Mouse (Mus musculus) c-Kit-positive CD71-negative TER-119-negative erythroid progenitor cells, embryonic 14.5 days (primary cell): ENCODE measurements around the gene Cinp.
"Not testable (repeated sequence)": the region's sequence is repeated elsewhere in the genome, so short reads cannot be mapped to it uniquely, and the experiment has no call there.

Experiments
- DNase-seq: peaks from one replicate; pipeline ENCODE4 v3.0.0-alpha.2; 2013; ENCODE audit warnings: low read depth

The Cinp gene

GRCm38 (mm10) chr12:110860293-110860692 lies 28.7 kb downstream of the Cinp start:
- DNase-seq = no peak

DNA sequence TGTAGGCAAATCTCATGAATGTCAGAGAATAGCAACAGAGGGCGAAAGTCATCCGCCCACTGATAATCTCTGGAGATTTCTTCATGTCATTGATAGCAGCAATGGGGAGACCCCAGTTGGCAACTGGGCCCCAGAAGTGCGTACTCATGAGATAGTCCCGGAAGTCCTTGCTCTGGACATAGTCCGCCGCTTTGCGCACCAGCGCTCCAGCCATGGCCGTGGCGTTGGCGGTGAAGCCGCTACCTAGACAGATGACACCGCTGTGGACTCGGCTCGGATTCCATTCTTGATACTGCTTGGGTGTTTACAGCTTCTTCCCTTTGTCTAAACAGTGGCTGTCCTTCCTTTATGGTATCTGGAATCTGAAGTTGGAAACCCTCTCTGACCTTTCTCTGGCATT lies 30.3 kb downstream of the Cinp start:
- not testable (repeated sequence) for DNase-seq

- no peak for DNase-seq
Measured at GRCm38 (mm10) chr12:110857196-110857595, 31.7 kb downstream of the Cinp start.

DNA sequence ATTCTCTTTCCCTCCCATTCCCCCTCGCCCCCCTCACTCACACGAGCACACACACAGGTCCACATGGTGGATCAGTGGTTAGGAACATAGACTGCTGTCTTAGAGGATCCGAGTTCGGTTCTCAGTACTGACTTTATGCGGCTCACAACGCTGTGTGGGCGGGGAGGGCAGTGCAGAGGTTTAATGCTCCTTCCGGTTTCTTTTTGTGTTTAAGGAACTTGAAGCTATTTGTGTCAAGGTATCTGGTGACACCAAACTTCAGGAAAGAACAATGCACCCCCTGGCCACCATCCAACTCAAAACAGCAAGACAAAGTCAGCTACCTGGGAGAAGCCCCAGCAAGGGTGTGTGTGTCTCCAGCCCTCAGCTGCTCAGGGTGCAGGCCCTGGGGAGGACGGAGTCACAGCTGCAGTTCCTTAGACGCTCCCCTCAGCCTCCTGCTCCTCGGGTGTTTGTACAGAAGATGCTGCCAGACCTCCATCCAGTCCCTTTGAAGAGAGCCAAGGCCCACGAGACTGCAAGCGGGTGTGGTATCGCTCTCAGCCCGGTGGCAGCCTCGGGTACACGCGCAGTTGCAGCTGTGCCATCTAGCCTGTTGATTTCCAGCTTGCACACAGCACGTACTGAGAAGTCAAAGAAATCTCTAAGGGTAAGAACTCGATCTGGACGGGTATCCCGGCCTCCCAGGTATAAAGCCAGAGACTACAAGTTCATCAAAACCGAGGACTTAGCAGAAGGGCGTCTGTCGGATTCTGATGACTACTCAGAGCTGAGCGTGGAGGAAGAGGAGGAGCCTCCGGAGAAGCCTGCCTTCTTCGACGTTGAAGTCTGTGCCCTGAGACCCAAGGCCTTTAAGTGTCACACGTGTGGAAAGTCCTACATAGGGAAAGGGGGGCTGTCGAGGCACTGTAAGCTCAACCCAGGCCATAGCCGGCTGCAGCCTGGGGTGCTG lies 33.9 kb downstream of the Cinp start:
- DNase-seq = no peak

- no peak for DNase-seq
Measured at GRCm38 (mm10) chr12:110851923-110852322, 37.0 kb downstream of the Cinp start.

GRCm38 (mm10) chr12:110851414-110851813 lies 37.5 kb downstream of the Cinp start:
- DNase-seq = no peak

GRCm38 (mm10) chr12:110850929-110851256 lies 38.1 kb downstream of the Cinp start:
- no peak for DNase-seq

DNA sequence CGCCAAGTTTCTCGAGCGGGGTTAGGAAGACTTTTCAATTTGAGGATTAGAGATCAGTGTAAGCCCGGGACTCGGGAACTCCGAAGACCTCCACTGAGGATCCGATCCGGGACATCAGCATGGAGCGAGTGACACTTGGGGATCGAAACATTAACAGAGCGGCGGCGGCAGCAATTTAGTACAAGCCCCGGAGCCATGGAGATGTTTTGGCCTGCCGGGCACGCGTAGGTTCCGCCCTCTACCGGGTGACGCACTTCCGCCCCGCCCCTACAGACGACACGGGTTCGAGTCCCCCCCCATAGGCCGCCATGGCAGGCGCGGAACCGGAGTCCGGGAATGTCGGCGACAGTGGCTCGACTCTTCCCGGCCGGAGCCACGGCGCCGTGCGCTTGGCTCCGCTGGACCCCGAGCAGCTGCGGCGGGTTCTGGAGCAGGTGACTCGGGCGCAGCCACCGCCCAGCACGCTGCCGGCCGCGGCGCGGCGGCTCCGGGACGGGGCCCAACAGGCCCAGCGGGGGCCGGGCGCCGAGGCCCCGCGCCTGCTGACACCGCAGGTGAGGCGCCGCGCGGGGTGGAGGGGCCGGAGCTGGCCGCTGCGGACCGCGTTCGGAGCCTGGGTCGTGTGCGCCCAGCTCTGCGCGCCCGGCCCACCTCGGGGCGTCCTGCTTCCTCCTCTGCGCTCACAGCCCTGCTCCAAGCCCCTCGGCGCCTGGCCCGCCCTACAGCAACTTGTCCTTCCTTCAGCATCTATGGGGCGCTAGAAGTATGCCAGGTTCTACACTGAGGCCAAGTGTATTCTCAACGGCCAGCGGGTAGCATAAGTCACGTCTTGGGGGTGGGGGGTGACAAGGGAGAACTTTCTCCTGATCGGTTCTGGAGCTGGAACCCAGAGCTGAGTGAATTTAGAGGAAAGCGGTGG lies 38.7 kb downstream of the Cinp start, which contains the start of gene Zfp839:
Gene Zfp839 (plus strand): TSS at position 244 of the 919 bp plus-strand sequence.
- DNase-seq = no peak

- DNase-seq = no peak
Measured at GRCm38 (mm10) chr12:110846191-110846765, 42.7 kb downstream of the Cinp start.

DNA sequence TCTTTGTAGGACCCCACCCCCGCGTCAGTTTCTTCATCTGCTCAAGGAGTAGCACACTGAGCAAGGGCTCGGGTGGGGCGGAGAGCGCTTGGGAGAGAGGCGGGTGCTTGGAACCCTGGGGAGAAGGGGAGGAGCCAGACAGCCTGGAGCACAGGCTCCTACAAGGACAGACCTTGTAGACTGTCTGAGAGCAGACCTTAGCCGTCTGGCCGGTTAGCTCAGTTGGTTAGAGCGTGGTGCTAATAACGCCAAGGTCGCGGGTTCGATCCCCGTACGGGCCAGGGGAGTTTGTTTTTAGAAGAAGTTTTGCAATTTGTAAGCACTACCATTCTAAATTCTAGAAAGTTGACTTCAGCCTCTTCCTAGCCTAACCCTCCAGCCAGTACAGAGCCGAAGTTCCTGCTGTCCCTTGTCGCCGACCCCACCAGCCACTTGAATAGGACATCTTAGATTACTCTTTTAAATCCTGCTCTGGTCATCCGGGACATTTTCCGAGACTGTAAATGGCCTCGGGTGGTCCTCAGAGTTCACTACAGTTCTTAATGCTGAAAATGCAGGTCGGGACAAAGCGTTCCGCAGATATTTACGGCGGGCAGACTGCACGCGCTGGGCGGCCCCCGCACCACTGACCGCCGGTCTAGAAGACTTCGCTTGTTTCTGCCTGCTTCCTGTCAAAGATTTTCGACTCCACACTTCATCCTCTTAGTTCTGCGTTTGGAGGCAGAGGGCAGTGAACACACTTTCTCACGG lies 43.6 kb downstream of the Cinp start:
- DNase-seq = peak; percentile 97

DNA sequence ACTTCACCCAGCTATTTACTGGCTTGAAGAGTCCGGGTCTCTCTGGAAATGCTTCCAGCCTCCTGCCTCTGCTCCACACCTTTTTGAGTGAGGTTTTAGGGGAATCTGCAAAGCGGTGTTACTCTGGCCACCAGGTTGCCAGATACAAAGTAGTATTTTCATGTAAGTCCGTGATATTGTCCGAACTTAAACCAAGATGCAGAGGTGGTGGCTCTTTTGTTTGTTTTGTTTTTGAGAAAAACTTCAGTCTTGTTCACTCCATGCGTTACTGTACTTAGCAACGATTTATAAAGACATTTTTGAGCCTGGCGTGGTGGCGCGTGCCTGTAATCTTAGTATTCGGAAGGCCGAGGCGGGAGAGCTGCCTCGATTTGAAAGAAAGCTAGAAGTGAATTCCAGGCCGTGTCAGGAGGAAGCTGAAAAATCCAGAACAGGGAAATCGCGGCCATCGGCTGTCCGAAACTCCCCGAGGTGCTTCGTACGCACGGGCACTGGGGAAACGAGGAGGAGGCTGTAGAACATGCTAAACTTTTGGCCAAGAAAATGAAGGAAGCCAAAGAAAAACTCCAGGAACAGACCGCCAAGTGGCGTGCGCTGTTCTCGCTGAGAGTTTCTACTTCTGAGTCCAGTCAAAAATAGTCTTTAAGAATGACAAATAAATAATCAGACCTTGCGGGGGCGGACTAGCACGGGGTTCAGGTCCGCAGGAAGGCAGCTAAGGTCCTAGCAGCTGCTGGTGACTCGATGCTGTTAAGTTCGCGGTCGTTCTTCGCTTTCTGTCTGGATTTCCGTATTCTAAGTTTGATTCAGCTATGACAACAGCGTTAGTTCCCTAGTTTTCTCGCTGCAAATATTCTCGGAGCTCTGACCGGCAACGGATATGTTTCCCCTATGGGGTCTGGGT lies 44.5 kb downstream of the Cinp start:
- DNase-seq = no peak

DNA sequence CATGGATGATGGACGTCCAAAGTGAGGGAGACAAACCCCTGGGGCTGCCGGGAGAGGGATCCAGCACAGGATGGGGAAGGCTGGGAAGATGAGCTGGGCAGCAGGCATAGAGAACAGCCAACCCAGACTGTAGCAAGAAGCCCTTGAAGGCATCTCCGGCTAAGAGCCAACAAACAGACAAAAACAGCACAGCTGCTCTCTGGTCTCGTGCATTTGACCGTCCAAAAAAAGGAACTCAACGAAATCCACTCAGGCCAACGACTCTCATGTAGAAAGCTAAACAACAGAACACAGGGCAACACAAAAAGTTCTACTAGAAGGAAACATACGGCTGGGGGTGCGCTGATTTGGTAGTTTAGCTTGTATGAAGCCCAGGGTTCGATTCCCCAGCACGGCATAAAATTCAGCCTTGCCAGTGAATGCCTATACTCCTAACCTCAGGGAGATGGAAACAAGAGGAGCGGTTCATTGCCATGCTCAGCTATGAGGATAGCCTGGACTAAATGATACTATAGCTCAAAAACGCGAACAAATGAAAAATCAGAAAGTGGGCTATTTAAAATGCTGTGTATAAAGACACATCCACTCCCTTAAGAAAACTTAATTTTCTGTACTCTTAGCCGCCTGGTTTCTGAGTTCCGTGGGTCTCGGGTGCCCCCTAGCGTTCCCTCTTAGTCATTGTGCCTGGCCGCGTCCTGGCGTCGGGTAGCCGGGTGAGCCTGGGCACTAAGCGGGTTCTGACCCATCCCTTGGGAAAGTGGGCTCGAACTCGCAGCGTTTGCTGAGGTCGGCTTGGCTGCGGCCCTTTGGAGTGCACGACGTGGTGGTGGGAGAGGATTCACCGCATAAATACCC lies 45.5 kb downstream of the Cinp start:
- DNase-seq = peak; percentile 83

DNA sequence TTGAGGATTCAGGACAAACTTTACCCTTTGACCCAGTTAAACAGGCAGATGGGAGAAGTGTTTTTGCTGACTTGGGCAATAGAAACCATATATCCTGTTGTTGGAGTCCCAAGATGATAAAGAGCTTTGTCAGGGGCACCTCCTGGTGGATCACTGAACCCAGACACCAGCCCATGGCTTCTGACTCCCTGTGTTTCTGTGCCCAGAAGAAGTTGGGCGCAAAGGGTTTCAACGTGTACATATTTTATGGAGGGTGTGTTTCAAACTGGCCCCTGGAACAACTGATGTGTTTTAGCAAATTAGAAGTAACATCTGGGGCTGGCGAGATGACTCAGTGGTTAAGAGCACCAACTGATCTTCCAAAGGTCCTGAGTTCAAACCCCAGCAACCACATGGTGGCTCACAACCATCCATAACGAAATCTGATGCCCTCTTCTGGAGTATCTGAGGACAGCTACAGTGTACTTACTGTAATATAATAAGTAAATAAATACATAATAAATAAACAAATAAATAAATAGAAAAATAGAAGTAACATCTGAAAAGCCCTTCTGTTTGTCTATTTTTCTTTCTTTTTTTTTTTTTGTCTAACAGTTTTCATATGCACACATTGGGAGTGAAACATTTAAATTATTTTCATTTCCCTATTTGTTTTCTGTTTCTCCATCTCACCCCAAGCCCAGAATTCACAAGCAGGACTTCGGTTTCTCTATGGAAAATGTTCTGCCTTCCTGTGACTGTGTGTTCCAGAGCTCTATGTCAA lies 47.0 kb downstream of the Cinp start:
- DNase-seq = no peak

- peak; percentile 87 for DNase-seq
Measured at GRCm38 (mm10) chr12:110840348-110841198, 48.4 kb downstream of the Cinp start, which contains the start of gene Mok. Gene Mok, minus strand, starts transcription at chr12:110840939.

DNA sequence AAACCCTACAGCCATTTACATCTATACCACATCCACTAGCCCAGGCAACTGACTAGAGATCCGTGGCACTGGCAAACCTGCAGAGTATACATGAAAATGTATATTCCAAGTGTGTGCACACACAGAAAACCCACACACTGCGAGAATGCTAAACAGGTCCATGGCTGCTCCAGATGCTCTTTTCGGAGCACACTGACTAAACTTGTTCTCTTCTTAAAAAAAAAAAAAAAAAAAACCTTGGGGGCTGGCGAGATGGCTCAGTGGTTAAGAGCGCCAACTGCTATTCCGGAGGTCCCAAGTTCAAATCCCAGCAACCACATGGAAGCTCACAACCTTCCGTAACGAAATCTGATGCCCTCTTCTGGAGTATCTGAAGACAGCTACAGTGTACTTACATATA lies 51.1 kb downstream of the Cinp start:
- DNase-seq = no peak

- DNase-seq = no peak
Measured at GRCm38 (mm10) chr12:110837192-110837841, 51.6 kb downstream of the Cinp start.

DNA sequence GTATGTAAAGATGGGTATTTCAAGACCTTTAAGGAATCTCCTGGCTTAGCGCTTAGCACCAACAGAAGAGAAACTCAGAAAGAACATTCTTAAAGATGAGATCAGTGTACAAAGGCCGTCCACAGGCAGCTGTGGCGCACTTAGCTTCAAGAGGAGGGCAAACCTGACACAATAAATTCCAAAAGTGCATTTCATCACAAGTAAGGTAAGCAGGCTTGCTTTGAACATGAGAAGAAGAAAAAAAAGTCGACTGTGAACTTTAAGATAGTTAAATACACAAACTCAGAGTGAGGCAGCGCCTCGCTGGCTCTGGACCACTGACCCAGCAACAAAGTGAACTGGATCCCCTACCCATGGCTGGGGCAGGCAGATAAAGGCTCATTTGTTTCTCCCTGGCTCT lies 52.2 kb downstream of the Cinp start:
- no peak for DNase-seq
